Mouse (Mus musculus) ES-Bruce4 (cell line): ENCODE data around the gene Wdr25.

Experiments used
- CTCF ChIP-seq: IDR thresholded peaks from one replicate; pipeline ENCODE4 v1.8.1; 2011; ENCODE audit warnings: low read depth, low read length
- POLR2A ChIP-seq: IDR thresholded peaks from one replicate; pipeline ENCODE4 v1.8.1; 2011; ENCODE audit warnings: low read length; ENCODE audit not compliant: insufficient read depth

- TF ChIP-seq CTCF, result no peak
- no peak for TF ChIP-seq POLR2A
These were observed 993 bp downstream of the Wdr25 start for GRCm38 (mm10) chr12:108894432-108894816.
